Mouse (Mus musculus): ENCODE results near the gene Polr2f. TPM values are rescaled to one million over a fixed set of nuclear protein-coding genes. Genes with fewer than 3 reads are reported as not detected.

Polr2f gene
- polyA plus RNA-seq, 1 experiment from 2014 or later = 318 TPM

Other genes with a start within 250 kb of the Polr2f start
- 0.28 and 0.32 TPM in 2 replicates for gene Gm49510, start 241.3 kb upstream of the Polr2f start, polyA plus RNA-seq (2016; fragmentation: Nextera tagmentation; extraction: Ambion mirVana)
- 9.6 and 10.0 TPM in 2 replicates for gene Sh3bp1, start 241.2 kb upstream of the Polr2f start, polyA plus RNA-seq (2016; fragmentation: Nextera tagmentation; extraction: Ambion mirVana)
- 44.6 and 47.1 TPM in 2 replicates for gene Pdxp, start 227.1 kb upstream of the Polr2f start, polyA plus RNA-seq (2016; fragmentation: Nextera tagmentation; extraction: Ambion mirVana)
- 327 and 328 TPM in 2 replicates for gene Lgals1, start 214.3 kb upstream of the Polr2f start, polyA plus RNA-seq (2016; fragmentation: Nextera tagmentation; extraction: Ambion mirVana)
- 58.4 and 62.4 TPM in 2 replicates for gene Nol12, start 206.1 kb upstream of the Polr2f start, polyA plus RNA-seq (2016; fragmentation: Nextera tagmentation; extraction: Ambion mirVana)
- gene Triobp, start 193.3 kb upstream of the Polr2f start, polyA plus RNA-seq (2016; fragmentation: Nextera tagmentation; extraction: Ambion mirVana) = 35.2 and 42.0 TPM in 2 replicates
- gene H1f0, start 112.6 kb upstream of the Polr2f start, polyA plus RNA-seq (2016; fragmentation: Nextera tagmentation; extraction: Ambion mirVana) = 487 and 528 TPM in 2 replicates
- gene Galr3, start 99.1 kb upstream of the Polr2f start, polyA plus RNA-seq (2016; fragmentation: Nextera tagmentation; extraction: Ambion mirVana) = not detected in 2 replicates
- 62.5 and 64.2 TPM in 2 replicates for gene Ankrd54, start 78.1 kb upstream of the Polr2f start, polyA plus RNA-seq (2016; fragmentation: Nextera tagmentation; extraction: Ambion mirVana)
- gene Eif3l, start 65.8 kb upstream of the Polr2f start, polyA plus RNA-seq (2016; fragmentation: Nextera tagmentation; extraction: Ambion mirVana) = 197 and 205 TPM in 2 replicates
- 12.0 and 12.5 TPM in 2 replicates for gene Micall1, start 32.1 kb upstream of the Polr2f start, polyA plus RNA-seq (2016; fragmentation: Nextera tagmentation; extraction: Ambion mirVana)
- gene 1700088E04Rik, start 244 bp downstream of the Polr2f start, polyA plus RNA-seq (2016; fragmentation: Nextera tagmentation; extraction: Ambion mirVana) = 9.4 and 11.7 TPM in 2 replicates
- gene Sox10, start 24.2 kb downstream of the Polr2f start, polyA plus RNA-seq (2016; fragmentation: Nextera tagmentation; extraction: Ambion mirVana) = 27.4 and 35.8 TPM in 2 replicates
- gene Pick1, start 88.2 kb downstream of the Polr2f start, polyA plus RNA-seq (2016; fragmentation: Nextera tagmentation; extraction: Ambion mirVana) = 72.6 and 78.2 TPM in 2 replicates
- gene Gm49486, start 88.4 kb downstream of the Polr2f start, polyA plus RNA-seq (2016; fragmentation: Nextera tagmentation; extraction: Ambion mirVana) = 1.3 and 1.5 TPM in 2 replicates
- 0.14 and 0.27 TPM in 2 replicates for gene Slc16a8, start 113.8 kb downstream of the Polr2f start, polyA plus RNA-seq (2016; fragmentation: Nextera tagmentation; extraction: Ambion mirVana)
- 2.6 and 2.7 TPM in 2 replicates for gene Baiap2l2, start 144.5 kb downstream of the Polr2f start, polyA plus RNA-seq (2016; fragmentation: Nextera tagmentation; extraction: Ambion mirVana)
- 40.1 and 40.4 TPM in 2 replicates for gene Pla2g6, start 187.4 kb downstream of the Polr2f start, polyA plus RNA-seq (2016; fragmentation: Nextera tagmentation; extraction: Ambion mirVana)
- gene Maff, start 205.6 kb downstream of the Polr2f start, polyA plus RNA-seq (2016; fragmentation: Nextera tagmentation; extraction: Ambion mirVana) = 0.92 and 1.4 TPM in 2 replicates